Mouse (Mus musculus): ENCODE data around the gene Klf3. TPM values are rescaled to one million over a fixed set of nuclear protein-coding genes. Genes with fewer than 3 reads are reported as not detected.
A peak's percentile ranks its signal among the peaks of the same experiment; 100 is the strongest.

The Klf3 gene
- total and polyA plus RNA-seq, 3 experiments: 20.1 to 170 (median 147) TPM

DNA sequence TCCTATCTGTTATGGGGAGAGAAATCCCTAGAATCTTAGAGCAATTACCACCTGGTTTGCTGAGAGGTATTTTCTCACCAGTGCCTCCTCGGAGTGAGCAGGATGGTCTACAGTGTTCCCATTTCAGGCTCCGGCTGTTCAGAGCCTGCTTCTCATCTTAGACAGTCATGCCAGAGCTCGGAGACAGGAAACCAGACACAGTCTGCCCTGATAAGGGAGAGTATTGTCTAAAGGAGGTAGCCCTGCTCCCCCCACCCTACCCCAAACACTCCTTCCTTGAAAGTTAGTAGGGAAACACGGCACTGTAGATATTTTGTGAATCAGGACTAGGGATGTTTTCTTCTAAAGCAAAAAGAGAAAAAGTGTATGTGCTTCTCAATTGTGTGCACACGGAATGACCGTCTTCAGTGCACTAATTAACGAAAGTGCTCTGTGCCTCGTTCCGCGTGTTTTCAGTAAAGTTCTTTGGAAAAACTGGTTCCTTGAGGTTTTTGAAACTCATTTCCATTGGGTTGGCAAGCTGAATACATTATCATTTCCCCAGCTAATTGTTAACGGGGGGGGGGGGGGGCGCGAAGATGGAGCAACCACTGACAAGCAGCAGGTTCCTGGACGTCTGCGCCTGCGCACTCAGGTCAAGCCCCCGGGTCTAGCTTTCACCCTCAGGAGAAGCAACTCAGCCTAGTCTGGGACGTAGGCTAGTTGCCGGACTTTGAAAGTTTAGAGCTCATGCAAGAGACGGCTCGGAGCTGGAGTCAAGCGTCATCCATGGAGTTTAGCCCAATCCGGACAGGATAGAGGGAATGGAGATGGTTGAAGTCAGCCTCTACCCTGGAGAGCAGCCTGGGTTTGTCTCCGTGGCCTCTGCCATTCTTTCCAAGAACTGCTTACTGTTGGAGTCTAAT is 5.2 kb downstream of the Klf3 start:
- H3K36me3 ChIP-seq (replicated peaks): peaks cover 31% of the 10 kb centered on the region
- H3K9me3 ChIP-seq (replicated peaks): no peaks in the 10 kb centered on the region
- H3K4me3 ChIP-seq (ENCODE audit: low read depth, low read length): no peak overlapping the region; the same call in 1 of the 2 replicates
- H3K27me3 ChIP-seq (ENCODE audit: insufficient read depth, low read length): no peaks in the 10 kb centered on the region
- DNase-seq (ENCODE audit: low spot score) (no peak), ATAC-seq (ENCODE audit: extremely low read depth, insufficient number of reproducible peaks, low FRiP score, poor library complexity, severe bottlenecking) (no peak)
- H3K4me1 ChIP-seq (ENCODE audit: insufficient read depth, low read depth, low read length): peaks cover 85% of the 10 kb centered on the region
- TF ChIP-seq POLR2AphosphoS5 (IDR thresholded peaks at IDR 0.05; ENCODE audit: insufficient replicate concordance, low read depth, low read length) (no peak), TAL1 (conservative IDR thresholded peaks at IDR 0.05; ENCODE audit: low read depth, low read length) (no peak), GATA2 (IDR thresholded peaks at IDR 0.05; ENCODE audit: borderline replicate concordance, low read depth, low read length) (no peak), CTCF (IDR thresholded peaks at IDR 0.05; ENCODE audit: low read depth, low read length) (no peak), GATA1 (IDR thresholded peaks at IDR 0.05; ENCODE audit: borderline replicate concordance, low read length) (no peak)

DNA sequence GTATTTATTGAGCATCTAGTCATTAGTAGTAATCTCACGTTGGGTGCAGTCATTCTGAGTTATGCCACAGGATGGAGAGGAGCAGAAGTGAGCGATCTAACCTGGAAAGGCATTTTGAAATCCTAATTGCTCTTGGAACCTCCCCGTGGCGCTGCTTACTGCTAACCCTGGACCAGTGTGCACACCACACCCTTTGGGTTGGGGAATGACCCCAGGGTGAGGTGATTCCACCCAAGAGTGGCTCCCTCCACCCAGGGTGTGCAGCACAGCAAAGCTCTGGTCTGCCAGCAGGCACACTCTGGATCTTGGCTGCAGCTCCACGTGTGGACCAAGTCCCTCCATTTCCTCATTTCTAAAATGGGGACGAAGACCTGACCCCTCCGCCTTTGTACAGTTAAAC is 6.1 kb downstream of the Klf3 start:
- Histone ChIP-seq H3K4me1 (ENCODE audit: insufficient read depth, low read depth, low read length) (peaks cover 91% of the 10 kb centered on the region), H3K4me3 (ENCODE audit: low read depth, low read length) (peak overlapping the region; percentile 31; the same call in 1 of the 2 replicates)

DNA sequence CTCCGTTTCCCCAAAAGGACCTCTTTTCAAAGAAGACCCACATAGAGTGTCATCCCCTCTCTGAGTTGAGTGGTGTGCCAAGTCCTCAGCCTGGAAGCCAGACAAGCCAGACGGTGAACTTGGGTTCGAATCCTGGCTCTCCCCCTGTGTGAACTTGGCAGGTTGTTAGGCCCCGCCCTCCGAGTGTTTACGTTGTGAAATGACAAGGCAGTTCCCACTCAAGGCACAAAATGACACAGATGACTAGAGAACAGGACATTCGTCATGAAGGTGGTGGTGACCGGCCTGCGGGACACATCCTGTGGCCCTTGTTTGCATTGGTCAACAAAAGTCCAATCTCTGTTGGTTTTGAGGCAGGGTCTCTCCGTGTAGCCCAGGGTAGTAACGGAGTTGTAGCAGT is 6.7 kb downstream of the Klf3 start:
- no peak for ATAC-seq (ENCODE audit: extremely low read depth, insufficient number of reproducible peaks, low FRiP score, poor library complexity, severe bottlenecking)
- TF ChIP-seq CTCF (IDR thresholded peaks at IDR 0.05; ENCODE audit: low read depth, low read length): no peak
- TF ChIP-seq GATA2 (IDR thresholded peaks at IDR 0.05; ENCODE audit: borderline replicate concordance, low read depth, low read length): no peak
- no peak for TF ChIP-seq POLR2AphosphoS5 (IDR thresholded peaks at IDR 0.05; ENCODE audit: insufficient replicate concordance, low read depth, low read length)
- TF ChIP-seq TAL1 (conservative IDR thresholded peaks at IDR 0.05; ENCODE audit: low read depth, low read length): no peak
- TF ChIP-seq GATA1 (IDR thresholded peaks at IDR 0.05; ENCODE audit: borderline replicate concordance, low read length): no peak
- H3K4me3 ChIP-seq (ENCODE audit: low read depth, low read length): peak overlapping the region; percentile 21; the same call in 1 of the 2 replicates

More for the DNA sequence above, 6.1 kb downstream of the Klf3 start:
- H3K9me3 ChIP-seq (replicated peaks): no peaks in the 10 kb centered on the region
- TF ChIP-seq GATA1 (IDR thresholded peaks at IDR 0.05; ENCODE audit: borderline replicate concordance, low read length) (no peak), CTCF (IDR thresholded peaks at IDR 0.05; ENCODE audit: low read depth, low read length) (no peak), TAL1 (conservative IDR thresholded peaks at IDR 0.05; ENCODE audit: low read depth, low read length) (no peak), POLR2AphosphoS5 (IDR thresholded peaks at IDR 0.05; ENCODE audit: insufficient replicate concordance, low read depth, low read length) (no peak), GATA2 (IDR thresholded peaks at IDR 0.05; ENCODE audit: borderline replicate concordance, low read depth, low read length) (no peak)
- no peak for DNase-seq (ENCODE audit: low spot score)
- ATAC-seq (ENCODE audit: extremely low read depth, insufficient number of reproducible peaks, low FRiP score, poor library complexity, severe bottlenecking): no peak
- no peaks in the 10 kb centered on the region for H3K27me3 ChIP-seq (ENCODE audit: insufficient read depth, low read length)
- H3K36me3 ChIP-seq (replicated peaks): peaks cover 36% of the 10 kb centered on the region

DNA sequence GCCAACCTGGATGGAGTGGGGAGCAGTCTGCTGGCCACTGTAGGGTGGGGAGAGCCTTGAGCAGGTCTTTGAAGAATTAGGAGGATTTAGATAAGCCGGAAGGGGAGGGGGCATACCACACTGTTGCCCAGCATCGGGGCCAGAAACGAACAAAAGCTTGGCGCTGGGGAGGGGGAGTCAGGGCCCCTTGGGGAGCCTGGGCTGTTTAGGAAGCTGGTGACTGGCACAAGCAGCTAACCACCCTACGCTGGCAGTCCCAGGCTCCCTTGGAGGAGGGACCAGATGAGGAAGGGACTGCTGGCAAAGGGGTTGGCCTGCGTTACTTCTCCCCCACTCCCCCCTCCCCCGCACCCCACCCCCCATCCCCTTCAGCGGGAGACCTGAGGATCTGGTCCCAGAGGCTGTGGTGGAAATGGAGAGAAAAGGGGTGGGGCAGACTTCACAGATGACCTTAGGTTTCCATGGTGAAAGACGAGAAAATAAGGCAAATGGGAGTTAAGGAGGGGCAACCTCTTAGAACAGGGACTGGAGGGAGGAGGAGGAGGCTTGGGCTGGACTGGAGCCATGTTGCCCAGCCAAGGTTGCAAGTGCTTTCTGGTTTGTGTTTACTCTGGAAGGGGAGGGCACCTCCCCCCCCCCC is 7.8 kb downstream of the Klf3 start:
- no peaks in the 10 kb centered on the region for H3K9me3 ChIP-seq (replicated peaks)
- peaks cover 54% of the 10 kb centered on the region for H3K36me3 ChIP-seq (replicated peaks)
- H3K27me3 ChIP-seq (ENCODE audit: insufficient read depth, low read length): no peaks in the 10 kb centered on the region
- 0 out of 2 replicates have a peak, but pooled peaks have one; percentile 6 for ATAC-seq (ENCODE audit: extremely low read depth, insufficient number of reproducible peaks, low FRiP score, poor library complexity, severe bottlenecking)
- H3K4me3 ChIP-seq (ENCODE audit: low read depth, low read length): peak overlapping the region; percentile 68; the same call in 1 of the 2 replicates
- TF ChIP-seq GATA2 (IDR thresholded peaks at IDR 0.05; ENCODE audit: borderline replicate concordance, low read depth, low read length): no peak
- peak; percentile 50 for DNase-seq (ENCODE audit: low spot score)
- H3K4me1 ChIP-seq (ENCODE audit: insufficient read depth, low read depth, low read length): peaks cover 94% of the 10 kb centered on the region

More for the DNA sequence above, 6.7 kb downstream of the Klf3 start:
- Histone ChIP-seq H3K27me3 (ENCODE audit: insufficient read depth, low read length) (no peaks in the 10 kb centered on the region), H3K9me3 (replicated peaks) (no peaks in the 10 kb centered on the region), H3K36me3 (replicated peaks) (peaks cover 42% of the 10 kb centered on the region), H3K4me1 (ENCODE audit: insufficient read depth, low read depth, low read length) (peaks cover 95% of the 10 kb centered on the region)
- DNase-seq (ENCODE audit: low spot score): no peak

DNA sequence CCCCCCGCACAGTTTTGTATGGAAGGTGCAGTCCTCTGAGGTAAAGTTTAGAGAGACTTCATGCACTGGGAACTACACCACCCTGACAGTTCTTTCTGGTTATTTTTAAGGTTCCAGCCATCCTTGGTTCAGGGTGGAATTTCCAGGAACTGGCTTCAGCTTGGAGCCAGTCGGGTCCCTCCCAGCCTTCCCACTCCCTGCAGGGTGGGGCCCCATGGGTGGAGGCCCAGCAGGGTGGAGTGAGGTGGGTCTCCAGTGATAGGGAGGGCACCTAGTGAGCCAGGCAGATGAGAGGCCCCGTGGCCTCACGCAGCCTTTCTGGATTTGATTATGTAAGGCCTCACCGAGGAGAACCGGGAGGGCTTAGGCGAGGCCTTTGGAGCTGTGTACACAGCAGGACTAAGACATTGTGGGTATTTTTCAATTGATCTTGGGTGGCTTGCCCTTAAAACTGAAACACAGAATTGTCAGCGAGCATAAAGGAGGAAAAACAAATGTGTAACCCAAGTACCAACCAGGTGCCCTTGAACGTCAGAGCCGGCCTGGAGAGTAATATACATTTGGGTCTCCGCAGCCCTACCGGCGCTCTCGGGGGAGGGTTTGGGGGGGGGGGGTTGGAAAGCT is 8.4 kb downstream of the Klf3 start:
- Histone ChIP-seq H3K4me3 (ENCODE audit: low read depth, low read length) (peak overlapping the region; percentile 68), H3K9me3 (replicated peaks) (no peaks in the 10 kb centered on the region), H3K4me1 (ENCODE audit: insufficient read depth, low read depth, low read length) (peaks cover 91% of the 10 kb centered on the region), H3K27me3 (ENCODE audit: insufficient read depth, low read length) (no peaks in the 10 kb centered on the region), H3K36me3 (replicated peaks) (peaks cover 57% of the 10 kb centered on the region)
- DNase-seq (ENCODE audit: low spot score) (peak; percentile 81), ATAC-seq (ENCODE audit: extremely low read depth, insufficient number of reproducible peaks, low FRiP score, poor library complexity, severe bottlenecking) (peak; percentile 68)
- no peak for TF ChIP-seq POLR2AphosphoS5 (IDR thresholded peaks at IDR 0.05; ENCODE audit: insufficient replicate concordance, low read depth, low read length)
- no peak for TF ChIP-seq CTCF (IDR thresholded peaks at IDR 0.05; ENCODE audit: low read depth, low read length)
- TF ChIP-seq TAL1 (conservative IDR thresholded peaks at IDR 0.05; ENCODE audit: low read depth, low read length): no peak
- TF ChIP-seq GATA1 (IDR thresholded peaks at IDR 0.05; ENCODE audit: borderline replicate concordance, low read length): no peak
- TF ChIP-seq GATA2 (IDR thresholded peaks at IDR 0.05; ENCODE audit: borderline replicate concordance, low read depth, low read length): no peak

Data from G1E (cell line).